Mouse (Mus musculus) midbrain, embryonic 12.5 days (tissue): Measurements from ENCODE around the gene Cabp1. TPM values are rescaled to one million over a fixed set of nuclear protein-coding genes. Genes with fewer than 3 reads are reported as not detected.
"Not testable (repeated sequence)": the region's sequence is repeated elsewhere in the genome, so short reads cannot be mapped to it uniquely, and the experiment has no call there.

Source experiments
- ATAC-seq: fragments of 200-750 bp; cut with Nextera tagmentation; 2 replicates; pipeline ENCODE4 v1.8.0; 2017; ENCODE audit warnings: low read depth, moderate TSS enrichment, moderate library complexity; ENCODE audit not compliant: low FRiP score
- H3K27ac ChIP-seq: fragments of 300-500 bp; sonication (generic); replicated peaks from 2 replicates; pipeline ENCODE4 v1.5.1; 2016; ENCODE audit warnings: mild to moderate bottlenecking
- H3K27me3 ChIP-seq: fragments of 300-500 bp; sonication (generic); 2 replicates; pipeline ENCODE4 v1.6.1; 2016; ENCODE audit warnings: mild to moderate bottlenecking
- H3K36me3 ChIP-seq: fragments of 300-500 bp; sonication (generic); 2 replicates; pipeline ENCODE4 v1.6.1; 2016
- H3K4me1 ChIP-seq: fragments of 300-500 bp; sonication (generic); 2 replicates; pipeline ENCODE4 v1.6.1; 2016
- H3K4me2 ChIP-seq: fragments of 300-500 bp; sonication (generic); replicated peaks from 2 replicates; pipeline ENCODE4 v1.6.1; 2016; ENCODE audit warnings: mild to moderate bottlenecking, moderate library complexity
- H3K4me3 ChIP-seq: fragments of 300-500 bp; sonication (generic); 2 replicates; pipeline ENCODE4 v1.5.1; 2016; ENCODE audit warnings: mild to moderate bottlenecking
- H3K9ac ChIP-seq: fragments of 300-500 bp; sonication (generic); replicated peaks from 2 replicates; pipeline ENCODE4 v1.6.1; 2016; ENCODE audit warnings: mild to moderate bottlenecking, moderate library complexity
- H3K9me3 ChIP-seq: fragments of 300-500 bp; sonication (generic); 2 replicates; pipeline ENCODE4 v1.6.1; 2016; ENCODE audit warnings: mild to moderate bottlenecking
- WGBS: fragments of 180-500 bp; shearing (Covaris S2); methylation state at CpG from one replicate; pipeline ENCODE4 v1.1.7; 2016; 5-methylcytosine and 5-hydroxymethylcytosine counted together
- polyA plus RNA-seq: library from polyadenylated mRNA; unstranded; fragments of >200 nt; fragmentation: Nextera tagmentation; extraction: Ambion mirVana; gene quantifications from 2 replicates; pipeline ENCODE4 v1.2.1, GENCODE M21; 2016

The Cabp1 gene
- polyA plus RNA-seq, 1 experiment from 2014 or later = 2.3 TPM

DNA sequence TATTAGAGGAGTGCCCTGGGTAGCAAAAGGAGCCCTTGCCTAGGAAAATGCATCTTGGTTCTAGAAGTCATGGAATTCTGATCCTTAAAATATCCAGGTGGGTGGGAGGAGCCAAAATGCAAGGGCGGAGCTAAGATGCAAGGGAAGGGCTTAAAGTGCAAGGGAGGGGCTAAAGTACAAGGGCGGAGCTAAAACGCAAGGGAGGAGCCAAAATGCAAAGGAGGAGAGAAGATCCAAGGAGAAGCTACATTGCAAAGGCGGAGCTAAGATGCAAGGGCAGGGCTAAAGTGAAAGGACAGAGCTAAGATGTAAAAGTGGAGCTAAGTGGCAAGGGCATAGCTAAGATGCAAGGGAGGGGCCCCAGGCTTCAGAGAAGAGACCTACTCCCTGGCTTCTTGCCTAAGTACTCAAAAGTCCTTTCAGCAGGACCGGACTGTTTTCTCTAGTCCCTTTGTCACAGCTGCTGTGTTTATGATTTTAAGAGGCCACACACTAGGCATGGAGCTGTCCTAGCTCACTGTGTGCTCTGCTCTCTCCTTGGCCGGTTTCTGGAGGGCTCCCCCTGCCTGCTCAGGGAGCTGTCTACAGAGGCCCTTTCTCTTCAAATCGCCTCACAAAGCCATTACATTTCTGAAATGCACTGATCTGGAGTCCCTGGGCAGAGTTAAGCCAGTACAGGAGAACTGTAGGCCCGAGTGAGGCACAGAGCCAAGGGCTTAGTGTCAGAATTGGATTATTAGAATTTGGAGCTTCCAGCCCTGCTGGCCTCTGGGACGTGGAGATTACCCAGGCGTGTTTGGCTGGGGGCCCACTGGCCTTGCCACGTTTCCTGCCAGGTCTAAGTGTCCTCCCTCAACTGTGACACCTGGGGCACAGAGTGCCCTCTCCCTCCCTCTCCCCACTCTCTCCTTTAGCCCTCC is 28.0 kb downstream of the Cabp1 start:
- Histone ChIP-seq H3K9me3 (no peaks in the 10 kb centered on the region), H3K4me3 (no peak overlapping the region), H3K4me2 (no peak overlapping the region), H3K27me3 (no peaks in the 10 kb centered on the region), H3K36me3 (no peaks in the 10 kb centered on the region), H3K9ac (no peak overlapping the region), H3K27ac (no peak overlapping the region), H3K4me1 (peaks cover 6% of the 10 kb centered on the region; the same call in 1 of the 2 replicates)
- no peak for ATAC-seq
- WGBS = 53% methylated on average over 11 of the region's 11 CpGs

DNA sequence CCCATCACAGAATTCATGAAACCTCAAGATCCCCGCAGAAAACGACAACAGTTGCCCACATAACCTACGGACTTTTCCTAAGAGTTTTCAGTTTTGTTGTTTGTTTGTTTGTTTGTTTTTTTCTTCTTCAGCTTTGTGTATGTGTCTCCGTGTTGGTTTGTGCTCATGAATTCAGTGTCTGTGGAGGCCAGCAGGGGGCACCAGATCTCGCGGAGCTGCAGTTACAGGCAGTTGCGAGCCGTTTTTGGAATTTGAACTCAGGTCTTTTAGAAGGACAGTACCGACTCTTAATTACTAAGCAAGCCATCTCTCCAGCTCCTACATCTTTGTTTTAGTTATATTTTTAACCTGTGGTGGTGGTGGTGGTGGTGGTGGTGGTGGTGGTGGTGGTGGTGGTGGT is 28.8 kb downstream of the Cabp1 start:
- WGBS = 65% methylated on average over 9 of the region's 9 CpGs
- Histone ChIP-seq H3K27ac (no peak overlapping the region), H3K4me2 (no peak overlapping the region), H3K9ac (no peak overlapping the region), H3K4me1 (peaks cover 6% of the 10 kb centered on the region; the same call in 1 of the 2 replicates), H3K4me3 (no peak overlapping the region), H3K9me3 (no peaks in the 10 kb centered on the region), H3K36me3 (no peaks in the 10 kb centered on the region), H3K27me3 (no peaks in the 10 kb centered on the region)
- ATAC-seq = no peak

GRCm38 (mm10) chr5:115164446-115164845 is 29.7 kb downstream of the Cabp1 start:
- 86% methylated on average over 4 of the region's 4 CpGs for WGBS
- ATAC-seq = not testable (repeated sequence)

GRCm38 (mm10) chr5:115163563-115163962 is 30.6 kb downstream of the Cabp1 start:
- Histone ChIP-seq H3K36me3 (no peaks in the 10 kb centered on the region), H3K4me3 (no peak overlapping the region), H3K4me1 (peaks cover 4% of the 10 kb centered on the region; the same call in 1 of the 2 replicates), H3K27me3 (no peaks in the 10 kb centered on the region), H3K4me2 (no peak overlapping the region), H3K9ac (no peak overlapping the region), H3K27ac (no peak overlapping the region), H3K9me3 (no peaks in the 10 kb centered on the region)
- 46% methylated on average over 8 of the region's 8 CpGs for WGBS
- ATAC-seq = no peak

More at GRCm38 (mm10) chr5:115164446-115164845, 29.7 kb downstream of the Cabp1 start:
- not testable (repeated sequence) for H3K36me3 ChIP-seq, H3K4me3 ChIP-seq, H3K4me1 ChIP-seq, H3K9me3 ChIP-seq, H3K9ac ChIP-seq, H3K27ac ChIP-seq, H3K4me2 ChIP-seq, H3K27me3 ChIP-seq

- H3K36me3 ChIP-seq, H3K27ac ChIP-seq, H3K9me3 ChIP-seq, H3K27me3 ChIP-seq, H3K4me2 ChIP-seq, H3K9ac ChIP-seq, H3K4me3 ChIP-seq, ATAC-seq: not testable (repeated sequence)
- H3K4me1 ChIP-seq = peaks cover 10% of the 10 kb centered on the region
- 82% methylated on average over 1 of the region's 1 CpGs for WGBS
Measured at GRCm38 (mm10) chr5:115161940-115162279, 32.3 kb downstream of the Cabp1 start.

- H3K27ac ChIP-seq = no peak overlapping the region
- no peak for ATAC-seq
- H3K9me3 ChIP-seq = no peaks in the 10 kb centered on the region
- H3K36me3 ChIP-seq = no peaks in the 10 kb centered on the region
- 64% methylated on average over 13 of the region's 13 CpGs for WGBS
- no peaks in the 10 kb centered on the region for H3K27me3 ChIP-seq
- no peak overlapping the region for H3K9ac ChIP-seq
- no peak overlapping the region for H3K4me3 ChIP-seq
- peaks cover 16% of the 10 kb centered on the region for H3K4me1 ChIP-seq
- 0 out of 2 replicates have a peak overlapping the region, but pooled peaks have one; percentile 3 for H3K4me2 ChIP-seq
Measured at GRCm38 (mm10) chr5:115161064-115161939, 32.9 kb downstream of the Cabp1 start.

DNA sequence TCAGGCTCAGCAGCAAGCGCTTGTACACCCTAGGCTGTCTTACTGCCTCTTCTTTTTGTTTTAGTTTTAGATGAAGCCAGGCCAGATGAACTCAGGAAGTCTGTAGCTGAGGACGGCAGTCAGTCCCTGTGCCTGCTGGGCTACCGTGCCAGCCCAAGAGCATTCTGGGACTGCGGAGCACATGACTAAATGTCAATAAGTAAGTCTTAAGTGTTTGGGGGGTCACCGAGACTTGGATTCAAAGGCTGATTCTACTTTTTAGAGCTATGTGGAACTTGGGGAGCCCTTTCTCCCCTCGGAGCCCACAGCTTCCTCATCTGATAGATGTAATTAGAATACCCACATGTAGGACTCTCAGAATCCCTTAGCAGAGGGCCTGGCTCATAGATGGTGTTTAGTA is 33.5 kb downstream of the Cabp1 start:
- no peaks in the 10 kb centered on the region for H3K36me3 ChIP-seq
- no peak overlapping the region for H3K27ac ChIP-seq
- no peak for ATAC-seq
- no peak overlapping the region for H3K4me2 ChIP-seq
- H3K27me3 ChIP-seq = no peaks in the 10 kb centered on the region
- no peak overlapping the region for H3K4me3 ChIP-seq
- no peaks in the 10 kb centered on the region for H3K9me3 ChIP-seq
- WGBS = 86% methylated on average over 6 of the region's 6 CpGs
- H3K4me1 ChIP-seq = peaks cover 23% of the 10 kb centered on the region
- no peak overlapping the region for H3K9ac ChIP-seq

DNA sequence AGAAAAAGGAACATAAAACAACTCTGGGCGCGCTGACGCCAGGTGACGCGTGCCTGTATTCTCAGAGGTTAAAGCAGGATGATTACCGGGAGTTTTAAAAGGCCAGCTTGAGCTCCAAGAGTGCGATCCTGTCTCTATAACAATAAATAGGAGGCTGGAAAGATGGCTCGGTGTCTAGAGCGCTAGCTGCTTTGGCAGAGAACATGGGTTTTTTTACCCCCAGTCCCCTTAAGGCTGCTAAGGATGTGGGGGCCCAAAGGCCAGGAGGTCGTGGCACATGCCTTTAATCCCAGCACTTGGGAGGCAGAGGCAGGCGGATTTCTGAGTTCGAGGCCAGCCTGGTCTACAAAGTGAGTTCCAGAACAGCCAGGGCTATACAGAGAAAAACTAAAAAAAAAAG is 35.0 kb downstream of the Cabp1 start:
- ATAC-seq = no peak
- Histone ChIP-seq H3K4me1 (peaks cover 33% of the 10 kb centered on the region), H3K27me3 (no peaks in the 10 kb centered on the region), H3K4me2 (peak overlapping the region; percentile 92), H3K4me3 (peak overlapping the region; percentile 96), H3K9ac (peak overlapping the region; percentile 60), H3K9me3 (no peaks in the 10 kb centered on the region), H3K27ac (peak overlapping the region; percentile 93), H3K36me3 (no peaks in the 10 kb centered on the region)
- 37% methylated on average over 12 of the region's 12 CpGs for WGBS

DNA sequence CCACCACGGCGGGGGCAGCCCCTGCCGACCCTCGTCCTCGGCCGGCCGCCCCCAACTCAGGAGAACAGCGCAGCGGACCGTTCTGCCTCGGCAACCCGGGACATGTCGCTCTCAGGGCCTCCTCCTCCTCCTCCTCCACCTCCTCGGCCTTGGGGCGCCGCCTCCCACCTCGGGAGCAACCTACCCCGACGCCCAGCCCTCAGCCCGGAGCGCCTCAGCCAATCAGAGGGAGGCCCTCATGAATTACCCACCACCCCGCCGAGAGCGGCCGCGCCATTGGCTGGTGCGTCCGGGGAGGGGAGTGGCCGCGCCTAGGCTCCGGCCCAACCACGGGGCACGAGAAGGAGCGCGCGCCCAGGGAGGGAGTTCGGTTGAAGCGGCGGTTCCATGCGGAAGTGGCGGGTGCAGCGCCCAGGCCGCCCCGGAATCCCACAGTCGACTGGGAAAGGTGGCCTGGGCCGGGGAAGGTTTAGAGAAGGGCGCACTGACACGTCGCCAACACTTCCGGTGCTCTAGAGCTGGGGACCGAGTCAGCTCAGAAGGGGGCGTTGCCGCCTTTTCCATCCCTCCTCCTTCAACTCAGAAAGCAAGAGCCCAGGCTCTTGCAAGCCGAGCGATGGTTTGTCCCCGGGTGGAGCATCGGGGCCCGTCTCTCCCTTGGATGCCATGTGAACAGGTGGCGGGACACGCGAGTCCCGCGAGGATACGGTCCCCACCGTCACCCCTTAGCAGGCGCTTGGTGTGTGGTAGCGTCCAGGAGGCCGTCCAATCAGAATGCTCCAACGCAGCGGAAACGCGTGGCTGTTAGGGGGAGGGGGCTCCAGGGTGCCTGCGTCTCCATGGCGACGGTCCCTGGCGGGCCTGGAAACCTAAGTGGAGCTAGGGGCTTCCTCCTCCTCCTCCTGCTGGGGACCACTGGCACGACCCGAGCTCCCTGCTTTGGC is 35.9 kb downstream of the Cabp1 start, which contains the start of gene Mlec:
Gene Mlec (minus strand): TSS at position 140 of the 944 bp plus-strand sequence.
- under 1% methylated on average over 75 of the region's 78 CpGs for WGBS
- Histone ChIP-seq H3K27me3 (no peaks in the 10 kb centered on the region), H3K9me3 (no peaks in the 10 kb centered on the region), H3K27ac (peak within 1 kb of the TSS; percentile 93), H3K4me3 (peak within 1 kb of the TSS; percentile 96), H3K4me1 (peaks cover 36% of the 10 kb centered on the region), H3K9ac (peak within 1 kb of the TSS; percentile 98), H3K4me2 (peak within 1 kb of the TSS; percentile 92), H3K36me3 (0 out of 2 replicates have a peak, but pooled peaks cover 3% of the 10 kb centered on the region)
- peak; percentile 96 for ATAC-seq

DNA sequence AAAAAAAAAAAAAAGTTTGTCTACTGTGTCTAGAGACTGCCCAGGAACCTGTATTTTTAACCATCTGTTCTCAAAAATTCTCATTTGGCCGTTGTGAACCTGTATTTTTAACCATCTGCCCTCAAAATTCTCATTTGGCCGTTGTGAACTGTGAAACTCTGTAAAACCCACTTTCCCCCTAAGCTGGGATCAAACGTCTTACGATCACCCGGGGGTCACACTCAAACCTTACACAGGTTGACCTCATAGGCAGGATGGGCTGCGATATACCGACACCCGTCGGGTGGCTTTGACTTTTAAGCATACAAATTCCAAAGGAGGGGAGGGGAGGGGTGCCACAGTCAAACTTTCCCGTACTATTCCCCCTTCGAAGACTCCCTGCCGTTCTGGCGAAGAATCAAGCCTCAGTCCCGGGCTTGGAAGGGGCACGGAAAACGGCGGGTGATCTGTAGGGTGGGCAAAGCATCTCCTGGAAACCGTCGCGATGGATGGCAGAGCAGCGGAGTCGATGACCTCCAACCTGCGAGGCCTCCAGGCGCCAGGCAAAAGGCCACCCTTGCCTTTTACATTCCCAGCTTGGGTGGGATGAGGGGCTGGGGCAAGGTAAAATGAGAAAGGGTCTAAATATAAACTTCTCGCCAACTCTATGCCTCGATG is 37.1 kb downstream of the Cabp1 start:
- Histone ChIP-seq H3K36me3 (0 out of 2 replicates have a peak, but pooled peaks cover 5% of the 10 kb centered on the region), H3K27me3 (no peaks in the 10 kb centered on the region), H3K4me2 (peak overlapping the region; percentile 92), H3K27ac (peak overlapping the region; percentile 93), H3K9me3 (no peaks in the 10 kb centered on the region), H3K4me3 (peak overlapping the region; percentile 96), H3K4me1 (peaks cover 37% of the 10 kb centered on the region), H3K9ac (peak overlapping the region; percentile 98)
- 2% methylated on average over 26 of the region's 26 CpGs for WGBS
- ATAC-seq = no peak

- peak overlapping the region; percentile 92 for H3K4me2 ChIP-seq
- peak overlapping the region; percentile 96 for H3K4me3 ChIP-seq
- peak overlapping the region; percentile 50; the same call in 1 of the 2 replicates for H3K9ac ChIP-seq
- no peak for ATAC-seq
- no peaks in the 10 kb centered on the region for H3K9me3 ChIP-seq
- H3K27ac ChIP-seq = no peak overlapping the region
- H3K36me3 ChIP-seq = 0 out of 2 replicates have a peak, but pooled peaks cover 5% of the 10 kb centered on the region
- H3K27me3 ChIP-seq = no peaks in the 10 kb centered on the region
- WGBS = 69% methylated on average over 7 of the region's 7 CpGs
- peaks cover 37% of the 10 kb centered on the region for H3K4me1 ChIP-seq
Measured at GRCm38 (mm10) chr5:115156401-115156800, 37.8 kb downstream of the Cabp1 start.
